Mouse (Mus musculus) embryo, embryonic 10 days (tissue): Measurements from ENCODE around the gene Mrtfa.

Experiments
- DNase-seq: peaks from one replicate; pipeline ENCODE4 v3.0.0-alpha.2; 2015; ENCODE audit warnings: low spot score

Gene Mrtfa

DNA sequence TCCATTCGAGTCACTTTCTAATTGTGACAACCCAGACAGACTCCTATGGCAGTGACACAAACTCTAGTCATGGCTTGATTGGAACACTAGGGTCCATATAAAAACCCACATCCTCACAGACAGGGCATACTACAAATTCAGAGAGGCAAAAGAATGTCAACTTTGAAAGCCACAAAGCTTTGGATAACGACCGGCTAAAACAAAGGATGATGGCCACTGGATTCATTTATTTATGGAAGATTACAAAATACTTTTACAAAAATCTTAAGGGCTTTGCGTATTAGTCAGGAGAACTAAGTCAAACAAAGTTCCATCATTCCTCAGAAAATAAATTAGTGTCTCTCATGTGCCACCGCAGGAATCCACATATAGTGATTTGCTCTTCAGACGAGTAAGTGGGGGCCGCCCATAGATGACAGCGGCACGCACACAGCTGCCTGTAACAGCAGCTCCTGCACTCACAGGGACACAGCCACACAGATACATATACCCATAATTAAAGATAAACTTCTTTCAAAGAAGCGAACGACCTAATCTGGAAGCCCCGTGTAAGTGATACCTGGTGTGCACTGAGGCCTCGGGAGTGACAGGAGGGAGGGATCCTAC lies 88.2 kb downstream of the Mrtfa start:
- DNase-seq, result no peak

DNA sequence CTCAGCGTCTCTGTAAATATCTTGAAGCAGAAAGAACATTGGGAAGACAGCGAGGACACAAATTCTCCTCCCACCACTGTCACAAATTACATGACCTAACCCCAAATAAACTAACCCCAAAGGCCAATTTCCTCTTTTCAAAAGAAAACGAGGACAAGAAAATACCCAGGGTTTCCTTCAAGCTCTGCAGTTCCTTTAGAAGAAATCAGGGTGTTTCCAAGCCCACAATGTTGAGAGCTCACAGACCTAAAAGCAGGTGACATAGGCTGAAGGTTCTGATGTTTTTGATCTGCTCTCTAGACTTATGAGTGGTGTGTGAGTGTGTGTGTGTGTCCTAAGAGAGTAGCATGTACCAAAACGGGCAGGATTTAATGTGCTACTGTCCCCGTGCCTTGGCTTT lies 89.2 kb downstream of the Mrtfa start:
- DNase-seq, result no peak

DNA sequence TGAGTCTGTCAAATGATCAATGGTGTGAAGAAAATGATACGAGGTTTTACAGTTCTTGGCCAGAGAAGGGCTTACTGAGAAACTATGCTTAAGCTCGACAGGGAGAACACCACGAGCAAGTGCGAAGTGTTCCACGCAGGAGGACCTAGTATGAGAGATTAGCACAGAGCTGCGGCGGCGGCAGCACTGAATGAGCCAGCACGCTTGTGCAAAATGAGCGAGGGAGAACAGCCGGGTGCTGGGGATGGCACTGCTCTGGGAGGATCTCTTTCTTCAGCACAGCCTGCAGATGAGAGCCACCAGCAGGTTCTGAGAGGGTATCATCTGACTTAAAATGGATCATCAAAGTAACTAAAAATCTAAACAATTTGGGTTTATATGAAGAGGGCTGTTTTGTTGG lies 91.3 kb downstream of the Mrtfa start:
- DNase-seq, result no peak

DNA sequence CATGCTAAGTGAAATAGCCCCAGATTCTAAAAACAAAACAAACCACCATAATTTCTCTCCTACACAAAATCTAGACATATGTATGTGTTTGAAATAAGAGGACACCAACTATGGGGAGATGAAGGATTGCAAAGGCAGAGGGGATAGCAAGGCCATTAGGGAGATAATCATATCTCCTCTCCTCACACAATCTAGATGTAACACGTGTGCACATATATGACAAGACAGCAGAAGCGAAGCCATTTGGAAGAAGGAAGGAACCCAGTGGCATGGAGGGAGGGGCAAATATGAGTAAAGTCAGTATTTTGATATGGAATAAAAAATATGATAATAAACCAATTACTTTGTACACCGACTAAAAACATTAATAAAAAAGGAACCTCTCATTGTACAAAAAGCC lies 91.9 kb downstream of the Mrtfa start:
- no peak for DNase-seq

DNA sequence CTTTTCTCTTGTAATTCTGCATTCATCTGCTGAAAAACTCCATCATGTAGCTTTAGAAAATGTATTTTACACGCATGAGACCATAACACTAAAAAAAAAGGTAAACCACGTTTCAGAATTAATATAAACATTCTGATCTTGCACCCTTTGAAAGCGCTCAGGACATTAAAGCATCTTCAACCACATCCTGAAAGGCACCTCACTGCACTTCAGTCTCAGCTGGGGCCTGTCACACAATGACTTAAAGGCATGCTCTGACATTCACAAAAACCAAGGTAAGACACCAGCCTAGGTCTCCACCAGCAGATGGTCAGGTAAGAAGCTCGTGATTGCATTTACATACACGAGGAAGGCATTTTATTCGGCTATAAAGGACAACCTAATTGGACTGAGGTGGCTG lies 92.7 kb downstream of the Mrtfa start:
- no peak for DNase-seq

DNA sequence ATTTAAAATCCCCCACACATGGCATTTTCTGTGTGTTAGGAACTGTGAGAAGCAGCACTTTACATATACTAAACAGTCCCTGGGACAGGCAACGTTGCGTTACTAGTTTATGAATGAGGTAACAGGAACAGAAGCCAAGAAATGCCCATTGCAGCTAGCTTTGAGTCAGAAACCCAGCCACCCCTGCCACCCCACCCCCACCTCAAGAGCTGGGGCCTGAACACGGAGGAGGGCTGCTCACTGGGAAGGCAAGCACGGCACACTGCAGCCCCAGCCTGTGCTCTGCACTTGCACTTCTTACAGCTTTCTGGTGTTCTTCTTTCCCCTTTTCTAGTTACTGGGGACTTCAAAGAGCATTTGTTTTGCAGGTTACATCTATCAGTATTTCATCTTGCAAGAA lies 93.1 kb downstream of the Mrtfa start:
- DNase-seq, result no peak

DNA sequence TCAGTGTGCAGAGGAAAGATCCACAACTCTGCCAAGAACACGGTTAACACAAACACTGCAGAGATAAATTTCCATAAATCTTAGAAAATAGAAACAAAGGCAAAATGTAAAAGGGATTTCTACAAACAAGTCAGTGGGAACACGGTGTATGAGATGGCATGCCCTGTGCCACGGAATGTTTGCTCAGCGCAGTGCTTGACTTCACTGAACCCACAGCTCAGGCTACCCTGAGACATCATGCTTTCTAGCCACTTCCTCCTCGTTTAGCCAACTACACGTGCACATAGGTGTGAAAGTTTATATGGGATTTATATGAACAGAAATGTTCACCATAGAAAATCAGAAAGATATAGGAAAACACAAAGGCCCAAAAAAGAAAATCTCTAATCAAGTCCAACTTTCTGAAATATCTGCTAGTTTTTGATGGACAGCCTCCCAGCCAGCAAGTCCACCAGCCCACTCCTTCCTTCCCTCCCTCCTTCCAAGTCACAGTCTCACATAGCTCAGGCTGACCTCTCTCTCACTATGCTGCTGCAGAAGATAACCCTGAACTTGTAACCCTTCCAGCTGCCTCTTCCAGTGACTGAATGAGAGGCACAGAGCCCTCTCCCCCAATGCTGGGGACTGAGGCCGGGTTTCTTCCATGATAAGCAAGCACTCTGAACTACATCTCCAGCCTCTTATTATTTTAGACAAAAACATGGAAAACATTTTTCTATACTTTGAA lies 94.1 kb downstream of the Mrtfa start:
- DNase-seq, result no peak

DNA sequence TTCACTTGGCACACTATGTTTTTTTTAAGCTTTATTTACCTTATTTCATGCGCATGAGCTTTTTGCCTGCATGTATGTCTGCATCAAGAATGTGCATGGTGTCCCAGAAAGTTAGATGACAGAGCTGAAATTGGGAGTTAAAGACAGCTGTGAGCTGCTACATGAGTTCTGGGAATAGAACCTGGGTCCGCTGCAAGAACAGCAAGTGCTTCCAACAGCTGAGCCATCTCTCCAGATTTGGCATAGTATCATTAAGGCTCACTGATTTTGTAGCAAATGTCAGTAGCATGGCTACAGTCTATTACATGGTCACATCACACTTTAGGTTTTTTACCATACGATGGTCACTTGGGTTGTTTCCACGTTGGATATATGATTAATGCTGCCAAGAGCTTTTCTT lies 97.5 kb downstream of the Mrtfa start:
- no peak for DNase-seq

DNA sequence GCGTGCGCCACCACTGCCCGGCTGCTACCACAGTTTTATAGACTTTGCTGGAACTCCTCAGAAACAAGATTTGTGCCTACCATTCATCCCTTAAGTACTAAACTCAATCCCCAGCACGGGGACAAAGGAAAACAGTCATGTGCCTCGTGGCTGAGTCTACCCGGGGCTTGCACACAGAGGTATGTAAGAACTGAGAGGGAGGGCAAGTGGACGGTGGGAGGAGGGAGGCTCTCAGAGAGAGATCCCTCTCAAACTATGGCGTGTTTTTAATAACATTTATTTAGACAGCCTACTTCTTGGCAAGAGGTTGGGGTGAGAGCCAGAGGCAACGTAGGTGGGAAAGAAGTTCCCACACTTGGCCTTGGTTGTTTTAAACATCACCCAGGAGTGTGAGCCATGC lies 98.8 kb downstream of the Mrtfa start:
- no peak for DNase-seq

DNA sequence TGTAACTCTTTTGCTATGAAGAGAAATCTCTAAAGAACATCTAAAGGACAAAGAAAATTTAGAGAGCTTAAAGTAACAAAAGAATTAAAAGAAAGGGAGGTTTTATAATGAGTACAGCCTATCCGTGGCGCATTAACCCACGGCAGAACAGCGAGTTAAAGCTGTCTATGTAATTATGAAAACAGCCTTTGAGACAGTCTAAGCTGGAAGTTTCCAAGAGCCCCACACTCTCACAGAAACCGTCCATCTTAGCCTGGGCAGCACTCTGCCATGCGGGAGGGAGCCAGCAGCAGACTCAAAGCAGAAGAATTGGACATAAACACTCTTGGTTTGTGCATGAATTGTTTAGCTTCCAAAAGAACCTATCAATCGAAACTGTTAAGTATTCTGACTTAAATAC lies 103.0 kb downstream of the Mrtfa start:
- no peak for DNase-seq

DNA sequence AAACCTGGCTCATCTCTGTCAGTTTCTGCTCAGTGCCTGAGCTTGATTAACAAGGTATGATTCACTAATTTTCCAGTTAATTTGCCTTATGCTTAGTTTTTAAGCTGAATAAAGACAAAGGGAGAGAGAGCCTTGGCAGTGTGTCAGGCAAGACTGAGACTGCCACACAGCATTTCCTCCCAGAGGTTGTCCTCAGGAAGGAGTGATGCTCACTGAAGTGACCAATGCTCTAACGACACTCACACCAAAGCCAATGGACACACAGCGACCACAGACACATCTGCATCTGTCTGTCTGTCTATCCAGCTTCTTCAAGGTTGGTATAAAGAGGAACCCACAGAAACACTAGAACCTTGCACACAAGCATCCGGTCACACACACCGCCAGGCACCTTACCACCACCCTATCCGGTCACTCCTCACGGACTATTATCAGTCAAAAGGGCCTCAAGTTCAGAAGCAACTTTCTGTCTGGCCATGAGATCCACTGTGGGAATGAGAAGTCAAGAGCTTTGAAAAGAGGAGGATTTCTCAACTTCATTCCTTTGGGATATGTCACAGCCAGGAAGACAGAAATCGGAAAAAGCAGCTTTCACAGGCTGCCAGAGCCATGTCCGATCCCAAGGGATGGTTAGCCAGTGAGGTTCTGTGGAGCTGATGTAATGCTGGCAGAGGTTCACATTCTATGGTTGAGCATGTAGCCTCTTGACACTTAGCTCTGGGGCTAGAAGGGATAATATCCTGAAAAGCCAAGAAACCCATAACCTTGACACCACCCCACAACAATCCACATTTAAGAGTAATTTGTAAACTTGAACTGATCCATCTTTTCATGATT lies 103.7 kb downstream of the Mrtfa start:
- DNase-seq, result no peak

DNA sequence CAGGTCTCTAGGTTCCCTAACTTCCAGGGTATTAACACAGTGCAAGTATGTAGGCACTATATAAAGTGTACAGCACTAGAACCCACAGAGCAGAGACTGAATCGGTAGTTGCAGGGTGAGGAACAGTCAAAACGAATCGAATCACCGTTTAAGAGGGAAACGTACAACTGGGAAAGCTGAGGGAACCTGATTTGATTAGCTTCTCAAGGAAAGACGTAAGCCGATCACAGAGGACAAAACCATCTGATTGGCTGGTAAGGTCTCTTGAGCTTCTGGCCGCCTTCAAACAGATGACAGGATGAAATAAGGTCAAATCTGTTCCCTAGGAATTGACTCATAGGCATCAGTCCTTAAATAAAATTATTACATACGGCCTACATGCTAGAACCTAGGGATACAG lies 106.7 kb downstream of the Mrtfa start:
- DNase-seq, result no peak

DNA sequence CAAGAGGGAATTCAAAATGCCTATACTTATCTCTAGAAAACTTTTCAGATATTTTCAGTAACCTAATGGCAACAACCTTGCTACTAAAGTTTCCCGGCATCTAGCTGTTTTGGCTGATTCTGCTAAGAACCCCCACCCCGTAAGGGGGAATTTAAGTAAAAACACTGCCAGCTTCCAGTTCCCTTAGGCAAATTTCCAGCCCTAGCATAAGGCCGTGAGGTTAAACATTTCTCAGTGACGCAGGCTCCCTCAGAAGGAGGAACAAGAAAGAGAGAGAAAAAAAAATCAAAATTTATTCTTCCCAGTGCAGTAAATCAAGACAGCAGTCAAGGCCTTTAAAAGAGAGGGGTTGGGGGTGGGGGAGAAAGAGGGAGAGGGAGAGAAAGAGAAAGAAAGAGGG lies 107.3 kb downstream of the Mrtfa start:
- DNase-seq, result no peak

DNA sequence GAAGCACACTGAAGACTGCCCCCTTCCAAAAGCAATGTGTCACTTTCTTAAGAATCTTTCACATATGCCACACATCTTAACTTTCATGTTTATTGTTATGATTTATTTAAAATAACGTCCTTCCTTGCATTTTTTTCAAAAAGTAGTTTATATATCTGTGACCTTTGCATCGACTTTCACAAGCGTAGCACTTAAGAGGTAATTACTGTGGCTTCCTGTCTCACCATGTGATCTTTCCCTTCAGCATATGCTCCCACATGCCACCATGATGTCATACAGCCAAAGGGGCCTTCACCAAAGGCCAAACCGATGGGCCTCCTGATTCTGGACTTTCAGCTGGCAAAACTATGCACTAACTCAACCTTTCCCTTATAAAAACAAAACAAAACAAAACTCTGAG lies 109.3 kb downstream of the Mrtfa start:
- DNase-seq, result no peak

DNA sequence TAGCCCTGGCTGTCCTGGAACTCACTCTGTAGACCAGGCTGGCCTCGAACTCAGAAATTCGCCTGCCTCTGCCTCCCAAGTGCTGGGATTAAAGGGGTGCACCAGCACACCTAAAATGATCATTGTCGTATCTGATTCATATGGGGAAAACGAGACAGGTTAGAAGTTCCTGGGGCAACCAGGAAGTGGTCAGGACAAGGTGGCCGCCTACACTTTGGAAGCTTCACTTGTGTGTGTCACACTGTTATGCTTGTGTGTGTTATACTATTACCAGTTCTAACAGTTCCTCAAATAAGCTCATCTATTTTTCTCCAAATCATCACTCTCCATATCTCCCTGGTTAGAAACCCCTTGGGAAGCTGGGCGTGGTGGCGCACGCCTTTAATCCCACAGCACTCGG lies 110.2 kb downstream of the Mrtfa start:
- DNase-seq, result no peak

DNA sequence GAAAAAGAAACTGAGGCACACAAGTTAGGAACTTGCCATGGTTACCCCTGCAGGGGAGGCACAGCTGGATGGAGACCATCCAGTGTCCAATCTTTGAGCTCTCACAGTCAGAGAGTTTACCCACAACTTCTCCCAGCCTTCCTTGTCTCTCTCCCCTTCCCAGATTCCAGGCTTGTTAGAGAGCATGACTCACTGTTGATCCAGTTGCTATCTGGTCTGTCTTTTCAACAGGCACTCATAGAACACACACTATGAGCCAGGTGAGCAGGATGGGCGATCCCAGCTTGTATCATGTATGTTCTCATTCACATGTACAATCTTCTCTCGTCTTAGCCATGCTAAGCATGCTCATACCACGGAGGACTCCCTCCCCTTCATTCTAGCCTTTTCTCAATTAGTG lies 111.3 kb downstream of the Mrtfa start:
- DNase-seq, result no peak

DNA sequence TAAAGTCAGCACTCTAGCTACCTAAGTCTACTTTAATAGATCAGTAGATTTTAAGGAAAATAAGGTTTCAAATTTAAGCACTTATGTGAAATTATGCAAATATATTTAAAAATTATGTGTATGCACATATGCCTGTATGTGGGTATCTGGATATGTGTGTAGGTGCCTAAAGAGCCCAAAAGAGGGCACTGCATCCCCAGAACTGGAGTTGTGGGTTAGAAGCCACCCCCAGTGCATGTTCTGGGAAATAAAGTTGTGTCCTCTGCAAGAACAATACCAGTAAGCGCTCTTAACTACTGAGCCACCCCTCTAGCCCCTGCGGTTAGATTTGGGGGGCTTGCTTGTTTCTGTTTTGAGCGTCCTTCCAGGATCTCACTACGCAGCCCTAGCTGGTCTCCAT lies 113.0 kb downstream of the Mrtfa start:
- DNase-seq, result no peak

DNA sequence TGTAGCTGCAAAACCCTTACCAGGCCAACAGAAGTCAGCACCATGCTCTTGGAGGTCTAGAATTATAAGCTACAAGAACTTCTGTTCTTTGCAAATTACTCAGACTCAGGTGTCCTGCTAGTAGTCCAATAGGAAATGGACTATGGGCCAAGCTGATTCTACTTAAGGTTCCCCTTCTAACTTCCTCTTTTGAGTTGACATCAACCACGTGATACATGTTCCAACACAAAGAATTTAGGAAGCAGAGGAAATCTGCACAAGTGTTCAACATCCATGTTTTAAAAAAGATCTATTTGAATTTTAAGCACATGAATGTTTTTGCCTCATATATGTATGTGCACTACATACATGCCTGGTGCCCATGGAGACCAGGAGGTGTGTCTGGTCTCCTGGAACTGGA lies 116.0 kb downstream of the Mrtfa start:
- no peak for DNase-seq

DNA sequence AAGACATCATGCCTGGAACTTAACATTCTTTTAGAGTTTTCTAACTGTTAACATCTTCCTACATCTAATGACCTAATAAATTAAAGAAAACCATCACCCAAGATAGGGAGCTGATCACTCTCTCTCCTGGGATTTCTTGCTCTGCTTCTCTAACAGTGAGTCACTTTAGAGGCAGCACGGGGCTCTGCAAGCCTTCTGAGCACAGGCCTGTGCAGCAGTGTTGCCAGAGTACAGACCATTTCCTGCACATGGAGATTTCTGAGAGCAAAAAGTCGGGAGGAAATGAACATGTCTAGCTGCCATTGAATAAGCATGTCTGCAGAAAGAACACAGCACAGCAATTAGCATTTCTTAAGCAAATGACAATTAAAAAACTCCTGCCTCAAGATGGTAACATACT lies 116.8 kb downstream of the Mrtfa start:
- no peak for DNase-seq

DNA sequence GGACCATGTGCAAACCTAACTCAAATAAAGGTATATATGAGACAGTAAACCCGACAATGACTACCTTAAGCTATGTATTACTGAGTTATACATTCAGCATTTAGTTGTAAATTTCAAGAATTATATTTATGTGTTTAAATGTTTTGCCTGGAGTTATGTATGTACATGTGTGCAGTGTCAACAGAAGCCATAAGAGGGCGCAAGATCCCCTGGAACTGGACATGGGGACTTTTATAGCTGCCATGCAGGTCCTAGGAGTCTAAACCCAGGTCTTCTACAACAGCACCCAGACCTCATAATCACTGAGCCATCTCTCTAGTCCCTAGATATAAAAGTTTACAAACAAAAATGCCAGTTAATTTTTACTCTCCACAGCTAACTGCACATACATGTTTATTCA lies 117.8 kb downstream of the Mrtfa start:
- peak; percentile 38 for DNase-seq

DNA sequence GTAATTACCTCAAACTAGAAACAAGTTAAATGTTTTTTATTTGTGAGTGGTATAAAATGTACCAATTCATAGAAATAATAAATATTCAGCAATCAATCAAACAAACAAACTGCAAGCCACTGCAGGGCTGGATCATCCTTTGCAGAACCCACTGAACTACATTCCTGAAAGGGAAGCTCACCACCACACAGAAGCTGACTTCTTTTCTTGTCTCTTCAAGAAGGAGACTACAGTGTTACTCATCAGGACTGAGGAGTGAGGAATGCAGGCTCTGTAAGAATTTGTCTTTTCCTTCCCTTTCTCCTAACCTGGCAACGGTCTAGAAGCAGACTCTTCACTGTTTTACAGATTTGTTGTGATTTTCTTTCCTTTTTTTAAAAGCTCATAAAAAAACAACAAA lies 120.1 kb downstream of the Mrtfa start:
- DNase-seq, result no peak

DNA sequence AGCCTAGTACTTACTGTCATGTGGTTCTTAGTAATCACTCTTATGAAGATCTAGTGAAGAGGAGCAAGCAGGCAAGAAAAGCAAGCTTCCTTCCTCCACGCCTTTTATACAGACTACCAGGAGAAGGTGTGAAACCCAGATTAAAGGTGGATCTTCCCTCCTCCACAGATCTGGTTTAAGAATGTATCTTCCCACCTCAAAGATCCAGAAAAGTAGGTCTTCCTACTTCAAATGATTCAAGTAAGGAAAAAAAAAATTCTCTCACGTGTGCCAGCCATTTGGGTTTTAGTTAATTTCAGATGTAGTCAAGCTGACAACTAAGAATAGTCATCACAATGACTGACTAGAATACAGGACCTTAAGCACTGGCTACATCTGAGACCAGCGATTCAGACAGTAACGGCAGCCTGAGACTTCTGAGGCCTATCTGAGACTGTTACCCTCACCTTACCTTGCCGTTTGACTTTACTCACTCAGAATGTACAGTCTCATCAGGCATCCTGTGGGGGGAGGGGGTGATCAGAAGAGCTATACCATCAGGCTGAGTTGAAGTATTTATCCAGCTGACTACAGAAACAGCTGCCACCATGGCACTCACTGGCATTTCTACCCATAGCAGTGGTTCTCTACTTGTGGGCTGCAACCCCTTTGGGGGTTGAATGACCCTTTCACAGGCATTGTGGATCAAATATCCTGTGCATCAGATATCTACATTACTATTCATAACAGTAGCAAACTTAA lies 121.7 kb downstream of the Mrtfa start:
- DNase-seq, result no peak

DNA sequence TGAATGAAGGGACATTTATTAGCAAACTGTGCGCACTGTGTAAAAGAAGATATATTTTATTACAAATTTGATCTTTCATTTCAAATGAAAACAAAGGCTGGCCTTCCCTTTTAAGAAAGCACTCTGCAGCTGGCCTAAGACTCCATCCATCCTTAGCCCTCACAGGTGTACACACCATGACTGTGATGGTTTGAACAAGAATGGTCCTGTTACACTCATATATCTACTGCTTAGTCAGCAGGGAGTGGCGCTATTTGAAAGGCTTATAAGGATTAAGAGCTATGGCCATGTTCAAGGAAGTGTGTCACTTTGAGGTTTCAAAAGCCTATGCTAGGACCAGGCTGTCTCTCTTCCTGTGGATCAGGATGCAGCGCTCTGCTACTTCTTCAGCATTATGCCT lies 122.8 kb downstream of the Mrtfa start:
- no peak for DNase-seq
